Mouse (Mus musculus) liver, adult (tissue): ENCODE measurements at regions not wholly inside any gene's neighbourhood (a gene's known extent, or its start where the extent isn't known, plus 50 kb on each side); places are given as distances from the start of the nearest gene placed in this dataset.

ENCODE experiments used
- GATA4 ChIP-seq: IDR thresholded peaks from 2 replicates; pipeline ENCODE4 v1.6.1; 2014; ENCODE audit warnings: mild to moderate bottlenecking, low read length; ENCODE audit not compliant: insufficient replicate concordance

GRCm38 (mm10) chr13:52105989-52106642, 259.6 kb downstream of the Gadd45g start:
- no peak for TF ChIP-seq GATA4

- TF ChIP-seq GATA4, result no peak
These were observed 262.0 kb downstream of the Gadd45g start for GRCm38 (mm10) chr13:52108349-52108921.

GRCm38 (mm10) chr13:52109039-52109759, 262.7 kb downstream of the Gadd45g start:
- no peak for TF ChIP-seq GATA4

DNA sequence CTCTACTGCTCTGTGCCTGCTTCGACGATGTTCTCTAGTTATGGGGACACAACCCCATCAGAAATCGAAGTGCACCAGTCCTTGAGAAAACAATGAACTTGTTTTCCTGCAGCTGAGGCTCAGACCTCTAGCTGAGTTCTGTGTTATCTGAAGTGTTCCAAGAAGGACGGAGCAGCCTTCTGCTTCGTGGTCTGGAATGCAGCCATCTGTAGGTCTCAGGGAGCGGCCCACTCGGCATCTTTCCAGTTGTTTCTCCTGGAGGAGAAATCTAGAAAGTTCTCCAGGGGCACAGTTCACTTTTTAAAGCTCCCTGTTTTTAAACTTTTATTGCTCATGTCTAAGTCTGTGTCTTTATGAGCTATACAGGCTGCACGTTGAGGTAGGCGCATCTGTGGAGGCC, 264.3 kb downstream of the Gadd45g start:
- no peak for TF ChIP-seq GATA4

GRCm38 (mm10) chr13:52113549-52113948, 267.1 kb downstream of the Gadd45g start:
- no peak for TF ChIP-seq GATA4

DNA sequence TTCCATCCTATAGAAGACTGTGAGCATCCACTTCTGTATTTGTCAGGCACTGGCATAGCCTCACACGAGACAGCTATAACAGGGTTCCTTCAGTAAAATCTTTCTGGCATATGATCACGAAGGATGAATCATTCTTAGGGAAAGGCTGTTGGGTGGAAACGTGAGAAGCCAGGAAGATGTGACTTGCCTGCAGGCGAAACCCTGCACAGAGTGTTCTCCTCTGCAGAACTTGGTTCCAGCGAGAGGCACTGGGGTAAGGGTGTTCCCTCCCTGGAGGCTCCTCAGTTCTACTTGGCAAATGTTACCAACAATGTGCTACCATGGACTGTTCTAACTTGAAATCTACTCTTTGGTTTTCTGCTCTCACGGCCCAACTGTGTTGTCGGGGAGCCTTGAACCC, 268.0 kb downstream of the Gadd45g start:
- no peak for TF ChIP-seq GATA4

GRCm38 (mm10) chr13:52114962-52115361, 268.5 kb downstream of the Gadd45g start:
- TF ChIP-seq GATA4, result no peak

GRCm38 (mm10) chr13:52116241-52116640, 269.8 kb downstream of the Gadd45g start:
- no peak for TF ChIP-seq GATA4

- TF ChIP-seq GATA4, result no peak
These were observed 270.3 kb downstream of the Gadd45g start for GRCm38 (mm10) chr13:52116756-52117155.

DNA sequence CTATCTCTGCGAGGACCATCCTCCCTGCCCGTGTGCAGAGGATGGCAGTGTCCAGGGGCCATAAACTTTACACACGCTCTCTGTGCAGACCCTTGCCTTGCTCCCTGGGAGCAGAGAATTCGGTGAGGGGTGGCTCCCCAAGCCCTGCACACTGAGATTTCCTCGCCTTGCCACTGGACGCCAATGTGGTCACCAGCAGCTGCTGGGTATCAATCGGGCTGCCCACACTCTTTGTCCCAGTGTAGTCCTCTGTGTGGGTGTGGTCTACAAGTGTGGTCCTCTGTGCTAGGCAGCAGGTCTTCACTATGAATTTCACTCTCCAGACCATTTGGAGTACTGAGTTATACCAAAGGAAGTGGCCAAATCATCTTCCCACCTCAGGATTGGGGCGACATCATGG, 274.3 kb downstream of the Gadd45g start:
- TF ChIP-seq GATA4, result no peak

DNA sequence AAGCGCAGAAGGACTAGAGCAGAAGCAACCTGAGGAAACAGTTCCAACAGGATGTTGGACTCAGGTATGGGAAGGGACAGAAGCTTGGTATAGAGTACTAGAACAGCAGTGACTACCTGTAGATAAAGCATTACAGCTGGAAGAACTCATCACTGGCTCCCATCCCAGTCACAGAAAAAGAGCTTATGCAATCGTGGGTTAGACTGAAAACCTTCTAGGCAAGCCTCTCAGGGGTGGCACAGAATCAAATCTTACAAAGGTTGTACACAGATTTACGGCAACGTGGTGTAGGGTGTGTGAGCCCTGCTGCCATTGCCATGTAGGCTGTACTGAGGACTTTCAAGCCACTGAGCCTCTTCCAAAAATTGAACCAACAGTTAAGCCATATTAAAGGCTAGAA, 278.6 kb downstream of the Gadd45g start:
- no peak for TF ChIP-seq GATA4

- no peak for TF ChIP-seq GATA4
These were observed 281.3 kb downstream of the Gadd45g start for GRCm38 (mm10) chr13:52127751-52128150.

DNA sequence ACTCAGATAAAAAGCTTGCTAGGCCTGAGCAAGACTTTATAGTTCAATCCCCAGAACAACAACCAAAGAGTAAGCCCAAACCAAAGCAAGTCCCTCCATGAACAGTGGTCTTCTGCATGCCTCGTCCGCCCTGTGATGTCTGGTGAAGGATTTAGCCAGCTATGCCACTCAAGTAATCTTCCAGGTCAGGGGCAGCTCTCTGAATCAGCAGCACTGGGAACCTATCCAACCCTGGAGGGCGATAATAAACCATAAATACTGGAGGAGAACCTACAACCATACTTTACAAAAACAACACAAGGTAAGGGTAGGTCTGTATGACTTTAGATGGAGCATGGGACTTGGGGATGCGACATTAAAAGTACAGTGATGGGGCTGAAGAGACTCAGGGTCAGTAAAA, 283.0 kb downstream of the Gadd45g start:
- no peak for TF ChIP-seq GATA4

GRCm38 (mm10) chr13:52133202-52133601, 286.7 kb downstream of the Gadd45g start:
- no peak for TF ChIP-seq GATA4

GRCm38 (mm10) chr13:52138331-52138945, 292.0 kb downstream of the Gadd45g start:
- TF ChIP-seq GATA4, result no peak

GRCm38 (mm10) chr13:52139140-52139809, 292.8 kb downstream of the Gadd45g start:
- TF ChIP-seq GATA4, result no peak

- no peak for TF ChIP-seq GATA4
These were observed 293.7 kb downstream of the Gadd45g start for GRCm38 (mm10) chr13:52140221-52140620.
